Mouse (Mus musculus) midbrain, embryonic 16.5 days (tissue): ENCODE data around the gene Rarres1. TPM values are rescaled to one million over a fixed set of nuclear protein-coding genes. Genes with fewer than 3 reads are reported as not detected.

ENCODE experiments used
- ATAC-seq: fragments of 200-750 bp; cut with Nextera tagmentation; 2 replicates; pipeline ENCODE4 v1.8.0; 2017; ENCODE audit warnings: moderate TSS enrichment
- H3K27ac ChIP-seq: fragments of 300-500 bp; sonication (generic); 2 replicates; pipeline ENCODE4 v1.5.1; 2014; ENCODE audit warnings: mild to moderate bottlenecking, low read length, mixed read lengths
- H3K27me3 ChIP-seq: fragments of 300-500 bp; sonication (generic); 2 replicates; pipeline ENCODE4 v1.6.1; 2014; ENCODE audit warnings: low read depth, low read length, mixed read lengths; ENCODE audit not compliant: control insufficient read depth, insufficient read depth
- H3K36me3 ChIP-seq: fragments of 300-500 bp; sonication (generic); 2 replicates; pipeline ENCODE4 v1.6.1; 2014; ENCODE audit warnings: mild to moderate bottlenecking, low read length, moderate library complexity, mixed read lengths; ENCODE audit not compliant: control insufficient read depth, insufficient read depth
- H3K4me1 ChIP-seq: fragments of 300-500 bp; sonication (generic); 2 replicates; pipeline ENCODE4 v1.6.1; 2014; ENCODE audit warnings: mild to moderate bottlenecking, low read length, mixed read lengths; ENCODE audit not compliant: control insufficient read depth, insufficient read depth
- H3K4me2 ChIP-seq: fragments of 300-500 bp; sonication (generic); 2 replicates; pipeline ENCODE4 v1.6.1; 2014; ENCODE audit warnings: mild to moderate bottlenecking, low read length, mixed read lengths
- H3K4me3 ChIP-seq: fragments of 300-500 bp; sonication (generic); 2 replicates; pipeline ENCODE4 v1.5.1; 2014; ENCODE audit warnings: low read depth, mild to moderate bottlenecking, low read length, moderate library complexity, mixed read lengths
- H3K9ac ChIP-seq: fragments of 300-500 bp; sonication (generic); 2 replicates; pipeline ENCODE4 v1.6.1; 2014; ENCODE audit warnings: low read depth, low read length, mixed read lengths
- H3K9me3 ChIP-seq: fragments of 300-500 bp; sonication (generic); replicated peaks from 2 replicates; pipeline ENCODE4 v1.6.1; 2014; ENCODE audit warnings: mild to moderate bottlenecking, low read length, mixed read lengths; ENCODE audit not compliant: control insufficient read depth, poor library complexity, severe bottlenecking
- WGBS: fragments of 180-500 bp; shearing (Covaris S2); extraction: QIAGEN DNeasy Blood & Tissue Kit; methylation state at CpG from one replicate; pipeline ENCODE4 v1.1.7; 2014; 5-methylcytosine and 5-hydroxymethylcytosine counted together
- polyA plus RNA-seq: library from polyadenylated mRNA; unstranded; fragments of >200 nt; fragmentation: Nextera tagmentation; extraction: Ambion mirVana; gene quantifications from 2 replicates; pipeline ENCODE4 v1.2.1, GENCODE M21; 2015

Rarres1 gene
- polyA plus RNA-seq, 1 experiment from 2014 or later, result 3.2 TPM

- Histone ChIP-seq H3K4me1 (no peaks in the 10 kb centered on the region), H3K4me3 (no peak overlapping the region), H3K27ac (no peak overlapping the region), H3K4me2 (no peak overlapping the region), H3K27me3 (no peaks in the 10 kb centered on the region), H3K9me3 (no peaks in the 10 kb centered on the region), H3K36me3 (no peaks in the 10 kb centered on the region), H3K9ac (no peak overlapping the region)
- WGBS, result 93% methylated on average over 11 of the region's 11 CpGs
- ATAC-seq, result no peak
These were observed 35.5 kb downstream of the Rarres1 start for GRCm38 (mm10) chr3:67479806-67480205.

DNA sequence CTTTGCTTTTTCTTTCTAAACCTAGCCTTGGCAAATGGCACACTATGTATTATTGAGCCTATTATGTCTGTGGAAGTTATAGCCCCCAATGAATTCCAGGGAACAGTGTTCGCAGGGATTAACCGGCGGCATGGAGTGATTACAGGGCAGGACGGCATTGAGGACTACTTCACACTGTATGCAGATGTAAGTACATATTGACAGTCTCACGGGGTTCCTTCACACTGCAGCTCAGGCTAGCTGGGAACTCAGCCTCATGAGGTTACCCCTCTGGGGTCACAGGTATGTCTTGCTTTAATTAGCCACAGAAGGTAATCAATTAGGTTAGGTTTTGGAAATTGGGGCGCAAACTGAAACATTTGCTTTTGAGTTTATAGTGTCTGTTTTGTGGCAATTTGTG, 41.9 kb downstream of the Rarres1 start:
- no peaks in the 10 kb centered on the region for H3K27me3 ChIP-seq
- no peaks in the 10 kb centered on the region for H3K4me1 ChIP-seq
- H3K9me3 ChIP-seq, result no peaks in the 10 kb centered on the region
- H3K4me3 ChIP-seq, result no peak overlapping the region
- no peak overlapping the region for H3K9ac ChIP-seq
- no peak for ATAC-seq
- H3K4me2 ChIP-seq, result no peak overlapping the region
- 82% methylated on average over 6 of the region's 6 CpGs for WGBS
- H3K36me3 ChIP-seq, result peaks cover 7% of the 10 kb centered on the region
- H3K27ac ChIP-seq, result no peak overlapping the region

DNA sequence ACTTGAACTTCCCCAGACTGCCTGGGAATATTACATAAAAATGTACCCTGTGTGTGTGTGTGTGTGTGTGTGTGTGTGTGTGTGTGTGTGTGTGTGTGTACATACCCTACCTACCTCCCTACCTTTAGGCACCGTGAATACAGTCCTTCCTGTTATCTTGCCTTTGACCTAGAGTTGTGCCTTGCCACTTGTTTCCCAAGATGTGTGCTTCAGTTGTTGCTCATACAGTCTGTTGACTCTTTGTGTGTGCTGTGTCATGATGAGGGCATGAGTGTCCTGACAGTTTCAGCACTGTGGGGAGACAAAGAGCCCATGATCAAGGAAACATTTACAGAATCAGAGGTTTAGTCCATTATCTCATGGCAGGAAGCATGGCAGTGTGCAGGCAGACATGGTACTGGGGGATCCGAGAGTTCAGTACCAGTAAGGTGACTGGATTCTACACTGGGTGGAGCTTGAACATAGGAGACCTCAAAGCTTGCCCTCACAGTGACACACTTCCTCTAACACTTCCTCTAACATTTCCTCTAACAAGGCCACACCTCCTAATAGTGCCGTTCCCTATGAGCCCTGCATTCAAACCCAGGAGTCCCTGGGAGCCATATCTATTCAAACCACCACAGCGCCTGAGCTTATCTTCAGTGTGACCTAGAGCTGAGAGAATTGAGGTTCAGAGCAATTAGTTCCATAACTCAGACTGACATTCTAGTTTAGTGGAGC, 43.8 kb downstream of the Rarres1 start:
- Histone ChIP-seq H3K9ac (no peak overlapping the region), H3K36me3 (peaks cover 13% of the 10 kb centered on the region), H3K9me3 (no peaks in the 10 kb centered on the region), H3K4me2 (no peak overlapping the region), H3K4me1 (no peaks in the 10 kb centered on the region), H3K27ac (no peak overlapping the region), H3K27me3 (no peaks in the 10 kb centered on the region), H3K4me3 (no peak overlapping the region)
- no peak for ATAC-seq
- WGBS, result 95% methylated on average over 4 of the region's 4 CpGs

DNA sequence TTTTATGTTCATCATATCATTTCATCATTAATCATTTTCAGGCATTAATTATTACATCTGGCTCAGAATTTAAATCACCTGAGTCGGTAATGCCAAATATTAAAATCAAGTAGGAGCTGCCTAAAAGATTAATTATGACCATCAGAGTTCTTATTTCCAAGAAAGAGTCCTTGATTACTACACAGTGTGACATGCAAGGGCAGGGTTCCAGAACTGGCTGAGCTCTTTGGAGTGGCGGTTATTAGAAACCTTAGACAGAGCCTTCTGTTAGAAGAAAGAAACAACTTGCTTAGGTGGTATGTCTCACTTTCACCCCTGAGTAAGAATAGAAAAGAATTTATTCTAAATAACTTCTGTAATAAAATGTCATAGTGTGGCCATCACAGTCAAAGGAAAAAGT, 48.0 kb downstream of the Rarres1 start:
- Histone ChIP-seq H3K4me3 (no peak overlapping the region), H3K27ac (no peak overlapping the region), H3K9me3 (no peaks in the 10 kb centered on the region), H3K36me3 (peaks cover 11% of the 10 kb centered on the region; the same call in 1 of the 2 replicates), H3K4me2 (no peak overlapping the region), H3K9ac (no peak overlapping the region), H3K27me3 (no peaks in the 10 kb centered on the region), H3K4me1 (peaks cover 5% of the 10 kb centered on the region)
- WGBS, result 96% methylated on average over 2 of the region's 2 CpGs
- ATAC-seq, result no peak

GRCm38 (mm10) chr3:67466576-67466975, 48.7 kb downstream of the Rarres1 start:
- ATAC-seq, result no peak
- H3K4me2 ChIP-seq, result no peak overlapping the region
- peaks cover 5% of the 10 kb centered on the region for H3K4me1 ChIP-seq
- H3K9me3 ChIP-seq, result no peaks in the 10 kb centered on the region
- H3K36me3 ChIP-seq, result peaks cover 11% of the 10 kb centered on the region; the same call in 1 of the 2 replicates
- no peak overlapping the region for H3K27ac ChIP-seq
- H3K9ac ChIP-seq, result no peak overlapping the region
- whole genome bisulfite sequencing, result 95% methylated on average over 5 of the region's 5 CpGs
- H3K27me3 ChIP-seq, result no peaks in the 10 kb centered on the region
- no peak overlapping the region for H3K4me3 ChIP-seq

- 0% methylated on average over 43 of the region's 43 CpGs for WGBS
- Histone ChIP-seq H3K27ac (peak within 1 kb of the TSS; percentile 76), H3K9ac (peak within 1 kb of the TSS; percentile 85), H3K9me3 (no peaks in the 10 kb centered on the region), H3K27me3 (no peaks in the 10 kb centered on the region), H3K4me2 (peak within 1 kb of the TSS; percentile 92), H3K4me3 (peak within 1 kb of the TSS; percentile 64), H3K4me1 (peaks cover 5% of the 10 kb centered on the region), H3K36me3 (0 out of 2 replicates have a peak, but pooled peaks cover 14% of the 10 kb centered on the region)
- ATAC-seq, result peak; percentile 88
These were observed 51.6 kb downstream of the Rarres1 start, which contains the start of gene Lxn for GRCm38 (mm10) chr3:67463450-67464372. Lxn (minus strand) TSS chr3:67463926.

DNA sequence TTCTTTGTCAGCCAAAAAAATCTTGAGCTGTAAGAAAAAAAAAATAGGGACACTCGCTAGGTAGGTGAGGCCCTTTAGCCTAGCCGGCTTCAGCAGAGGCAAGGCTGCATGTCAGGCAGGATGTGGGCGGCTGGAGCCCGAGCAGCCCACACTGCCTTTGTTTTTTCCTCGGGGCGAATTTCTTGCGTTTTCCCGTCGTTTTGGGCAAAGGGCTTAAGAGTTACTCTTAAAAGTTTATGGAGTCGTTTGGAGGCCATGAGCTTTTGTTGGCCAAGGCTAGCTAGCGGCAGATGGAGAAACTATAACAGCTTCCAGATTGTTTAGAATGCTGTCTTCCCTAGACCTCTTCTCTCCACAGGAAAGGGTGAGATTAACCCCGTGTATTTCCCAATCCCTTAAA, 52.3 kb downstream of the Rarres1 start:
- H3K27ac ChIP-seq, result peak overlapping the region; percentile 76
- peaks cover 5% of the 10 kb centered on the region for H3K4me1 ChIP-seq
- H3K27me3 ChIP-seq, result no peaks in the 10 kb centered on the region

GRCm38 (mm10) chr3:67462578-67462977, 52.7 kb downstream of the Rarres1 start:
- ATAC-seq, result no peak
- H3K27ac ChIP-seq, result peak overlapping the region; percentile 76
- no peaks in the 10 kb centered on the region for H3K27me3 ChIP-seq
- peaks cover 16% of the 10 kb centered on the region; the same call in 1 of the 2 replicates for H3K36me3 ChIP-seq
- peak overlapping the region; percentile 64; the same call in 1 of the 2 replicates for H3K4me3 ChIP-seq
- H3K9me3 ChIP-seq, result no peaks in the 10 kb centered on the region
- peak overlapping the region; percentile 92 for H3K4me2 ChIP-seq
- peaks cover 5% of the 10 kb centered on the region for H3K4me1 ChIP-seq
- WGBS, result 51% methylated on average over 10 of the region's 10 CpGs
- H3K9ac ChIP-seq, result peak overlapping the region; percentile 85; the same call in 1 of the 2 replicates

More for the DNA sequence above, 52.3 kb downstream of the Rarres1 start:
- no peak for ATAC-seq
- H3K9me3 ChIP-seq, result no peaks in the 10 kb centered on the region
- peak overlapping the region; percentile 64 for H3K4me3 ChIP-seq
- peak overlapping the region; percentile 85 for H3K9ac ChIP-seq
- peak overlapping the region; percentile 92 for H3K4me2 ChIP-seq
- peaks cover 18% of the 10 kb centered on the region; the same call in 1 of the 2 replicates for H3K36me3 ChIP-seq
- 4% methylated on average over 12 of the region's 12 CpGs for WGBS
